ENCODE assay signal across 15 mouse cellular contexts in the genomic region with DNA sequence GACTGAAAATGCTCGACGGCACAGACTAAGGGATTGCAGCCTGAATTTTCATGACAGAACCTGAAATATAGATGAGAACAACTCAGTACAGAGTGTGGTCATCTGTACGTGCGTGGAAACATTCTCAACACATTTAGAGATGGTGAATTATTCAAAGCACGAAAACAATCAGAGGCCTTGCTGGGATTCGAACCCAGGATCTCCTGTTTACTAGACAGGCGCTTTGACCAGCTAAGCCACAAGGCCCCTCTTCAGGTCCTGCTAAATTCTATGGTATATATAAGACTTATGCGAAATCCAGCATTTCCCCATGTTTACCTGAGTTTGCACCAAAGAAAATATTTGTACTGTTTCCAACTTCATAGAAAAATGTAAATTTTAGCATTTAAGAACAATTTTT. TPM values are rescaled to one million over a fixed set of nuclear protein-coding genes. Genes with fewer than 3 reads are reported as not detected.
DNase-seq lines count a peak whose midpoint lies in the region; ATAC-seq and TF ChIP-seq lines count a peak whose summit lies in the region.
"Had no signal": no experiment of that assay in that cellular context is flagged by ENCODE, and none has a peak within 500 bp of the region (broad histone marks: within the 10 kb centered on the region; RNA-seq: fewer than 3 reads in every experiment).

No protein-coding gene starts in this region.

- no peaks in the 10 kb centered on the region for H3K9me3 ChIP-seq in erythroblast, embryonic 14.5 days (ENCODE audit: control insufficient read depth, low read length)
- H3K9me3 ChIP-seq in lung, embryonic 16.5 days (ENCODE audit: control insufficient read depth, low read length): no peaks in the 10 kb centered on the region
- H3K9me3 ChIP-seq in liver, embryonic 11.5 days (ENCODE audit: control insufficient read depth, low read length): no peaks in the 10 kb centered on the region
- H3K9me3 ChIP-seq: midbrain, embryonic 13.5 days had no signal

- no peak for TF ChIP-seq CTCF in lung, adult 2 months (IDR thresholded peaks at IDR 0.05; ENCODE audit: insufficient read depth, low read length)

- H3K4me3 ChIP-seq in erythroblast, embryonic 14.5 days (replicated peaks): peak overlapping the region; percentile 67
- no peak overlapping the region for H3K4me3 ChIP-seq in lung, embryonic 16.5 days (ENCODE audit: low read length)
- no peak overlapping the region for H3K4me3 ChIP-seq in lung, adult 2 months (replicated peaks; ENCODE audit: extremely low read depth, low read depth, low read length)
- peak overlapping the region; percentile 67 for H3K4me3 ChIP-seq in liver, embryonic 11.5 days (ENCODE audit: low read depth, low read length)

- ATAC-seq in erythroblast, adult 5-6 weeks (replicated peaks; ENCODE audit: low FRiP score, poor library complexity, severe bottlenecking): no peak
- no peak for ATAC-seq in lung, embryonic 16.5 days (ENCODE audit: low read depth)
- peak; percentile 7; the same call in 1 of the 2 replicates for ATAC-seq in liver, embryonic 11.5 days (replicated peaks; ENCODE audit: low FRiP score)

- H3K27ac ChIP-seq in lung, embryonic 16.5 days (ENCODE audit: low read length): no peak overlapping the region
- H3K27ac ChIP-seq in liver, embryonic 11.5 days (ENCODE audit: low read depth, low read length): no peak overlapping the region
- H3K27ac ChIP-seq: midbrain, embryonic 13.5 days; stomach, postnatal 0 days had no signal

- H3K4me1 ChIP-seq in erythroblast, embryonic 14.5 days (ENCODE audit: control insufficient read depth): peaks cover 57% of the 10 kb centered on the region
- peaks cover 15% of the 10 kb centered on the region for H3K4me1 ChIP-seq in lung, embryonic 16.5 days (replicated peaks; ENCODE audit: control insufficient read depth, insufficient read depth, low read length)
- H3K4me1 ChIP-seq in lung, adult 2 months (ENCODE audit: control insufficient read depth, insufficient read depth, low read length): peaks cover 3% of the 10 kb centered on the region
- H3K4me1 ChIP-seq in liver, embryonic 11.5 days (replicated peaks; ENCODE audit: control insufficient read depth, insufficient read depth, low read length): peaks cover 12% of the 10 kb centered on the region

- WGBS in lung, embryonic 16.5 days: 42% methylated on average over 8 of the region's 8 CpGs
- 56% methylated on average over 8 of the region's 8 CpGs for WGBS in lung, adult 2 months
- WGBS in liver, embryonic 11.5 days: 21% methylated on average over 8 of the region's 8 CpGs

- H3K9ac ChIP-seq in lung, embryonic 16.5 days (ENCODE audit: low read length): no peak overlapping the region
- H3K9ac ChIP-seq in liver, embryonic 11.5 days (ENCODE audit: low read depth, low read length): peak overlapping the region; percentile 57; the same call in 1 of the 2 replicates

- peaks cover 14% of the 10 kb centered on the region for H3K36me3 ChIP-seq in erythroblast, embryonic 14.5 days (ENCODE audit: control insufficient read depth)
- no peaks in the 10 kb centered on the region for H3K36me3 ChIP-seq in lung, embryonic 16.5 days (ENCODE audit: control insufficient read depth, insufficient read depth, low read length)
- H3K36me3 ChIP-seq in liver, embryonic 11.5 days (ENCODE audit: control insufficient read depth, insufficient read depth, low read length): no peaks in the 10 kb centered on the region
- H3K36me3 ChIP-seq: midbrain, embryonic 13.5 days had no signal

- H3K27me3 ChIP-seq in erythroblast, embryonic 14.5 days (ENCODE audit: control insufficient read depth): no peaks in the 10 kb centered on the region
- H3K27me3 ChIP-seq in lung, embryonic 16.5 days (ENCODE audit: control insufficient read depth, insufficient read depth, low read depth, low read length): no peaks in the 10 kb centered on the region
- no peaks in the 10 kb centered on the region for H3K27me3 ChIP-seq in liver, embryonic 11.5 days (replicated peaks; ENCODE audit: control insufficient read depth, insufficient read depth, low read length)
- H3K27me3 ChIP-seq: midbrain, embryonic 13.5 days had no signal

- DNase-seq in lung, adult 2 months: no peak
- DNase-seq in MEL-GATA-1-ER (ENCODE audit: extremely low read depth, low read depth): peak; percentile 80
- DNase-seq in liver, embryonic 11.5 days (ENCODE audit: low spot score): peak; percentile 62
- no peak for DNase-seq in adrenal gland, adult 8-10 months
- DNase-seq in spleen, adult 12 weeks (ENCODE audit: low spot score): no peak
- DNase-seq: adrenal gland, postnatal 10 days; cerebellum, adult 9-10 months; gastrocnemius, postnatal 25 days; layer of hippocampus, adult 9-11 months; lung, adult 18-20 months had no signal

- no peak for TF ChIP-seq POLR2A in lung, adult 2 months (IDR thresholded peaks at IDR 0.05; ENCODE audit: borderline replicate concordance, extremely low read depth, low read depth, low read length)

- peak overlapping the region; percentile 65; the same call in 1 of the 2 replicates for H3K4me2 ChIP-seq in lung, embryonic 16.5 days (ENCODE audit: low read depth, low read length)
- peak overlapping the region; percentile 73 for H3K4me2 ChIP-seq in liver, embryonic 11.5 days

RNA-seq across cellular contexts. Expression of gene Hist1h2ah, which starts 5.4 kb away (rescaled TPM):
- 105 and 181 TPM in 2 replicates for polyA plus RNA-seq in erythroblast, embryonic 14.5 days (2012)
- total RNA-seq in erythroblast, adult 5-6 weeks (2015; ENCODE audit: low replicate concordance): 2.5 TPM in 1 of 2 replicates, not detected in the other
- 462 and 930 TPM in 2 replicates for total RNA-seq in erythroblast, adult 5-6 weeks (2017; ENCODE audit: low replicate concordance)
- polyA plus RNA-seq in lung, embryonic 16.5 days (2015; fragmentation: Nextera tagmentation; extraction: Ambion mirVana): 2.3 and 15.3 TPM in 2 replicates
- 0.87 and 1.8 TPM in 2 replicates for polyA plus RNA-seq in lung, adult 2 months (2012; rRNA removed)
- 10.7 and 13.3 TPM in 2 replicates for polyA plus RNA-seq in liver, embryonic 11.5 days (2014; fragmentation: Nextera tagmentation; extraction: Ambion mirVana)
- total RNA-seq in adrenal gland, adult 8-10 months (2022): 10 to 100 TPM in 2 of 4 experiments, 1 to 10 TPM in 1, not detected in 1; 6.0 to 18.5 (median 12.6) TPM
- polyA plus RNA-seq: midbrain, embryonic 13.5 days; stomach, postnatal 0 days had no signal

RNA-seq across cellular contexts. Expression of gene Hist1h2bk, which starts 5.7 kb away (rescaled TPM):
- 6.1 and 13.9 TPM in 2 replicates for polyA plus RNA-seq in erythroblast, embryonic 14.5 days (2012)
- 14.6 and 64.4 TPM in 2 replicates for total RNA-seq in erythroblast, adult 5-6 weeks (2015; ENCODE audit: low replicate concordance)
- 627 and 660 TPM in 2 replicates for total RNA-seq in erythroblast, adult 5-6 weeks (2017; ENCODE audit: low replicate concordance)
- polyA plus RNA-seq in lung, embryonic 16.5 days (2015; fragmentation: Nextera tagmentation; extraction: Ambion mirVana): 6.6 and 7.3 TPM in 2 replicates
- polyA plus RNA-seq in lung, adult 2 months (2012; rRNA removed): 0.74 and 3.1 TPM in 2 replicates
- polyA plus RNA-seq in liver, embryonic 11.5 days (2014; fragmentation: Nextera tagmentation; extraction: Ambion mirVana): 4.1 and 4.6 TPM in 2 replicates
- total RNA-seq in adrenal gland, adult 8-10 months (2022): 10 to 100 TPM; 22.5 to 31.6 (median 25.4) TPM

RNA-seq across cellular contexts. Expression of gene Hist1h4i, which starts 11.2 kb away (rescaled TPM):
- polyA plus RNA-seq in erythroblast, embryonic 14.5 days (2012): 24.7 and 42.0 TPM in 2 replicates
- total RNA-seq in erythroblast, adult 5-6 weeks (2015; ENCODE audit: low replicate concordance): 32.4 and 38.2 TPM in 2 replicates
- total RNA-seq in erythroblast, adult 5-6 weeks (2017; ENCODE audit: low replicate concordance): 129 and 151 TPM in 2 replicates
- polyA plus RNA-seq in lung, embryonic 16.5 days (2015; fragmentation: Nextera tagmentation; extraction: Ambion mirVana): 23.6 and 24.3 TPM in 2 replicates
- 5.1 and 5.2 TPM in 2 replicates for polyA plus RNA-seq in lung, adult 2 months (2012; rRNA removed)
- polyA plus RNA-seq in liver, embryonic 11.5 days (2014; fragmentation: Nextera tagmentation; extraction: Ambion mirVana): 36.9 and 39.3 TPM in 2 replicates
- total RNA-seq in adrenal gland, adult 8-10 months (2022): 10 to 100 TPM; 42.6 to 80.0 (median 56.7) TPM

RNA-seq across cellular contexts. Expression of gene Hist1h2ag, which starts 12.8 kb away (rescaled TPM):
- 9.1 and 21.8 TPM in 2 replicates for polyA plus RNA-seq in erythroblast, embryonic 14.5 days (2012)
- total RNA-seq in erythroblast, adult 5-6 weeks (2015; ENCODE audit: low replicate concordance): 3.7 and 12.3 TPM in 2 replicates
- total RNA-seq in erythroblast, adult 5-6 weeks (2017; ENCODE audit: low replicate concordance): 705 and 715 TPM in 2 replicates
- polyA plus RNA-seq in lung, embryonic 16.5 days (2015; fragmentation: Nextera tagmentation; extraction: Ambion mirVana): 36.8 and 53.7 TPM in 2 replicates
- polyA plus RNA-seq in lung, adult 2 months (2012; rRNA removed): 0.54 and 1.1 TPM in 2 replicates
- polyA plus RNA-seq in liver, embryonic 11.5 days (2014; fragmentation: Nextera tagmentation; extraction: Ambion mirVana): 26.4 and 36.7 TPM in 2 replicates
- total RNA-seq in adrenal gland, adult 8-10 months (2022): 10 to 100 TPM in 3 of 4 experiments, 1 to 10 TPM in 1; 8.7 to 18.8 (median 13.1) TPM

RNA-seq across cellular contexts. Expression of gene Hist1h2bj, which starts 13.1 kb away (rescaled TPM):
- polyA plus RNA-seq in erythroblast, embryonic 14.5 days (2012): 17.0 and 19.6 TPM in 2 replicates
- total RNA-seq in erythroblast, adult 5-6 weeks (2015; ENCODE audit: low replicate concordance): 17.9 and 23.8 TPM in 2 replicates
- 272 and 275 TPM in 2 replicates for total RNA-seq in erythroblast, adult 5-6 weeks (2017; ENCODE audit: low replicate concordance)
- polyA plus RNA-seq in lung, embryonic 16.5 days (2015; fragmentation: Nextera tagmentation; extraction: Ambion mirVana): 12.9 and 16.4 TPM in 2 replicates
- 1.8 and 3.5 TPM in 2 replicates for polyA plus RNA-seq in lung, adult 2 months (2012; rRNA removed)
- 11.2 and 13.2 TPM in 2 replicates for polyA plus RNA-seq in liver, embryonic 11.5 days (2014; fragmentation: Nextera tagmentation; extraction: Ambion mirVana)
- 10 to 100 TPM; 14.2 to 31.0 (median 21.9) TPM for total RNA-seq in adrenal gland, adult 8-10 months (2022)

Comparison
In these comparisons a context has a peak if more than half of its experiments do, and no peak if none do; other contexts are left out.
1. H3K4me3 ChIP-seq: peak in erythroblast, embryonic 14.5 days (single experiment) and liver, embryonic 11.5 days (single experiment); none in lung, embryonic 16.5 days (single experiment) and lung, adult 2 months (single experiment).
2. DNase-seq: peak in MEL-GATA-1-ER (single experiment) and liver, embryonic 11.5 days (single experiment); none in lung, adult 2 months (single experiment), adrenal gland, adult 8-10 months (single experiment) and spleen, adult 12 weeks (single experiment).